Mouse (Mus musculus): ENCODE measurements around the gene Ppp1r10.
"Not testable (repeated sequence)": the region's sequence is repeated elsewhere in the genome, so short reads cannot be mapped to it uniquely, and the experiment has no call there.

The Ppp1r10 gene

DNA sequence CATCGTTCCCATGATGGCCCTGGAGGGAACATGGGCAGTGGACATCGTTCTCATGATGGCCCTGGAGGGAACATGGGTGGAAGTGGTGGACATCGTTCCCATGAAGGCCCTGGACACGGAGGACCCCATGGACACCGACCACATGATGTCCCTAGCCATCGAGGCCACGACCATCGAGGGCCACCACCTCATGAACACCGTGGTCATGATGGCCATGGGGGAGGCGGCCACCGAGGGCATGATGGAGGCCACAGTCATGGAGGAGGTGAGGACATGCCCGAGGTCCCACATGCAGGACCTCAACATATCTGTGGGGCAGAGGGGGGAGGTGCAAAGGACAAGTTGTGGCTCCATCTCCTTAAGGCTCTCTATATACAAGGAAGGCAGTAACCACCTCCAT is 14.4 kb downstream of the Ppp1r10 start:
- DNase-seq (ENCODE audit: low read depth) = no peak

DNA sequence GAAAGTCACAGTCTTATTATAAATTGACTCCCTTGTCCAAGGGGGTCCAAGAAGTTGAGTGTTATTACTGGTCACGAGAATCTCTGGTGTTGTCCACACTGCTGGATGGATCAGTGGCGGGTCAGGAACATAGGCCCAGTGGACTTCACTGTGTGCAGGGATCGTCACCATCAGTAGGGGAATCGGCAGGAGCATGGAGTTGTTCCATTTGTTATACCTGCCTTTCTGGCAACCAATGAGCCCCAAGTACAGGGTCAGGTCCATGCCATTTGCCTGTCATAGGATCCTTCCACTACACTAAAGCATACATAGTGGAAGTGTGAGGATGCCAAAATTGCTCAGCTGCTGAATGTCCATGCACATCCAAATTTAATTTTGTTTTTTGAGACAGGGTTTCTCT is 16.4 kb downstream of the Ppp1r10 start:
- no peak for DNase-seq (ENCODE audit: low read depth)

DNA sequence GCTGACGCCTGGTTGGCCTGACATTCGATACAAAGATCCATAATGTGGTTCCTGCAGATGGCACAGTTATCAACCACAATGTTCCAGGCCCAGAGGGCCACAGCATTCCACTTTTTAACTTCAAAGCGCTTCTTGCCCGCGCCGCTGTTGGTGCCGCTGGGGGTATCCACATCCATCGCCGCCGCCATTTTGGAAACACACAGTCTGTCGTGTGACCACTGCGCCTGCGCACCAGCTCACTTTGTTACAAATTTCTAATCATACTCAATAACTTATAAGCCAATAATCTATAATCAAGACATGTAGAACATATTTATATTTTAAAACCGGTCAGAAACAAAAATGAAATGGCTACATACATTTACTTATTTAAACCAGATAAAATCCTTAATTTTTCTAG is 19.5 kb downstream of the Ppp1r10 start:
- not testable (repeated sequence) for DNase-seq (ENCODE audit: low read depth)

DNA sequence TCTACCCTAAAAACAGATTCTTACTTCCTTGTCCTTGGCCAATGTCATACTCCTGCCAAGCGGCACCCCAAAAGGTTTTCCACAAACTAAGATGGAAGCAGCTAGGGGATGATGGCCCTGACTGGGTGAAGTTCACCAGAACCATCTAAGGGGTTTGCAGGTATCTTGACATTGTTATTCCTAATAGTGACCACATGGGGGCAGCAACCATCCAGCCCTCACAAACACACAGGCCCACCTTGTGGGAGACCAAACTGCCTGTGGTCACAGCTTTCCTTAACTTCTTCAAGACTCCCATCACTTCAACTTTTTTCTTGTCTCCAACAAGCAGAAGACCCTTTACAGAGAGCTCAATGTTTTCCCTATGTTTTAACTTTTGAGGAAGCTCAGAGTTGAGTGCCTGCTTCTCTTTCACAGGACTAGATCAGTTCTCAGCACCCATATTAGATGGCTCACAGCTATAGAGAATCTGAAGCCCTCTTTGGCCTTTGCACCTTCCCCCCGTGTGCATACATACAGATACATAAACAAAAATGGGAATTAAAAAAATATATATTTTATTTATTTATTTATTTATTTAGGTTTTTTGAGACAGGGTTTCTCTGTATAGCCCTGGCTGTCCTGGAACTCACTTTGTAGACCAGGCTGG is 21.6 kb downstream of the Ppp1r10 start:
- no peak for DNase-seq (ENCODE audit: low read depth)

DNA sequence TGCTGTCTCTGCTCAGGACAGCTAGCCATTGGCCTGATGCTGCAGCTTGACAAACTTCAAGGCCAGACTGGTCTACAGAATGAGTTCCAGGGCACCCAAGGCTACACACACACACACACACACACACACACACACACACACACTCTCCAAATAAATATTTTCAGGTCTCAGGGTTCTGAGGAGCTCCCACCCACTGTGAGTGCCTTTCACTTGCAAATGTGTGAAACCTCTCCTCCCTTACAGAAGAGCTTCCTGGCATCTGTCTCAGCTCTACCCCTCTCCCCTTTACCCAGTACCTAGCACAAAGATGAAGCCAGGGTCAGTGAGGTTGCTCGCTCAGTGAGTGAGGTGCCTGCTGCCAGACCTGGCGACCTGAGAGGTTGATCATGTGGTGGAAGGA is 22.9 kb downstream of the Ppp1r10 start:
- DNase-seq (ENCODE audit: low read depth) = no peak

DNA sequence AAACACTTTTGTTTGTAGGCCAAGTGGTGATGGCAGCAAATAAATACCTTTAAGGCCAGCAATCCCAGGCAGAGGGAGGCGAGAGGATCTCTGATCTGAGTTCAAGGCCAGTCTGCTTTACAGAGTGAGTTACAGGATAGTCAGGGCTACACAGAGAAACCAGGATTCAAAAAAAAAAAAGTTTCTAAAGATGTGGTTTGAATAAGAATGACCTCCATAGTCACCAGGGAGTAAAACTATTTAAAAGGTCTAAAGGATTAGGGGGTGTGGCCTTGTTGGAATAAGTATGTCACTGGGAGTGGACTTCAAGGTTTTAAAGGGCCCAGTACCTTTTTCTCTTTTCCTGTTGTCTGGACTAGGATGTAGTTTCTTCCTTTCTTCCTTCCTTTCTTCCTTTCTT is 23.7 kb downstream of the Ppp1r10 start:
- no peak for DNase-seq (ENCODE audit: low read depth)

DNA sequence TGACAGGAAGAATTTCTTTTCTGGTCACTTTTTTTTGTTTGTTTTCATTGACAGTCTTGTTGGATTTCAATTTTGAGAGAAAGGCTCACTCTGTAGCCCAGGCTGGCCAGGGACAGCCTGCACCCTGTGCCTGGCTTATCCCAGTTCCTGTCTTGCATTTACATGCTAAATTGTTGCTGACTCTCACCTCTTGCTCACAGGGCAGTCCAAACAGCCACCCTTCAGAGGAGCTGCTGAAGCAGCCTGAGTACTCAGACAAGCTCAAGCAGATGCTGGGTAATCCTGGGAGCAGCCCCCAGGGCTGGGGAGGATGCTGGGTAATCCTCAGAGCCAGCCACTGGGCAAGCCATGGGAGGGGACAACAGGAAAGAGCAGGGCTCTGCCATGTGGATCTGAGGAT is 34.7 kb downstream of the Ppp1r10 start:
- not testable (repeated sequence) for DNase-seq (ENCODE audit: low read depth)

DNA sequence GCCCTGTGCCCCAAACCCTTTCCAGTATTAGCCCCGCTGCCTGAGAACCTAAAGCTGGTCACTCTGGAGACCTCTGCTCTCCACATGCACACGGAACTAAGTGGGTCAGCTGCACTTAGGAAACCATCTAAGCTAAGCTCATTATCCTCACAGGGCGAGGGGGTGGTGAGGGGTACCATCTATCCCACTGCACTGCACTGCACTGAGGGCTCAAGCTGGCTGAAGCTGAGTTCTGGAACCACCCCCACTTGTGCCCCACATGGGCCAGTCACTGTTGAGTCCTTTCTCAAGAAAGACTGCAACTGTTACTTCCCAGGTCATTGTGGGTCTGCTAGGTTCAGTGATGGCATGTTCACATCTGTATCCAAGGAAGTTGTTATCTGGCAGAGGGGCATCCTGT is 36.3 kb downstream of the Ppp1r10 start:
- not testable (repeated sequence) for DNase-seq (ENCODE audit: low read depth)

DNA sequence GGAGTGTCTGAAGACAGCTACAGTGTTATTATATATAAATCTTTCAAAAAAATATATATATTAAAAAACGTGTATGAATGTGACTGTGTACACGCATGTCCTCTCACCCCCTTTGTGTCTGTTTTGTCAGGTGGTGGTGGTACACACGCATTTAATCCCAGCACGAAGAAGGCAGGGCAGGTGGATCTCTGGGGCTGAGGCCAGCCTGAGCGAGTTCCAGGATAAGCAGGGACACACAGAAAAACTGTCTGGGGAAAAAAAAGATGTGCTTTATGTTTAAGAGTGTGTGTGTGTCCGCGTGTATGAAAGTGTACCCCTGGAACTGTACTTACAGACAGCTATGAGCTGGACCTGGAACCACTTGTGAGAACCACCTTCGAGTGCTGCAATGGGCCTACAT is 38.4 kb downstream of the Ppp1r10 start:
- no peak for DNase-seq (ENCODE audit: low read depth)

DNA sequence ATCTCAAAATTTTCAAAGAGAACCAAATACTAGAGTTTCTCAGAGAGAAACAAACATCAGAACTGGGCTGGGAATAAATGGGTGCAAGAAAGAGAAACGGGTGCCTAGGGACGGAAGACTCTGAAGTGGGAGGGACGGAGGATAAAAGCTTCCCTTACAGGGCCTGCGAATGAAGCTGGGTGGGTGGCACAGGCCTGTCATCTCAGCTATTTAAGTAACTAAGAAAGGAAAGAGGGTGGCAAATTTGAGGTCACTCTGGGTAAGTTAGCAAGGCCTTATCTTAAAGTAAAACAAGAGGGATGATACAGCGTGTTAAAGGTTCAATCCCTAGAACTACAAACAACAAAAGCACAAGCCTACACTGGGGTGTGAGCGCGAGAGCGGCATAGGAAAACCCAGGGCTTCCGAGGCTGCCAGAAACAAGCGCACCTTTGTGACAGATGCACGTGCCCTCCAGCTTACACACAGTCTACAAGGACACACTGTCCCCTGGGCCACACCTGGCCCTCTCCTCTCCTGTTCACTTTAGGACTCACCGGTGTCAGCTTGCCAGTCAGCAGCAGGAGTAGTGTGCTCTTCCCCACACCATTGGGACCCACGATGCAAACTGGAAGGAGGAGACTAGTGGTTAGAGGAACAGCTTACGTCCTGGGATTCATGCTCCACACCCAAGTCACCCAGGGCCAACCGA is 42.4 kb downstream of the Ppp1r10 start:
- no peak for DNase-seq (ENCODE audit: low read depth)

DNA sequence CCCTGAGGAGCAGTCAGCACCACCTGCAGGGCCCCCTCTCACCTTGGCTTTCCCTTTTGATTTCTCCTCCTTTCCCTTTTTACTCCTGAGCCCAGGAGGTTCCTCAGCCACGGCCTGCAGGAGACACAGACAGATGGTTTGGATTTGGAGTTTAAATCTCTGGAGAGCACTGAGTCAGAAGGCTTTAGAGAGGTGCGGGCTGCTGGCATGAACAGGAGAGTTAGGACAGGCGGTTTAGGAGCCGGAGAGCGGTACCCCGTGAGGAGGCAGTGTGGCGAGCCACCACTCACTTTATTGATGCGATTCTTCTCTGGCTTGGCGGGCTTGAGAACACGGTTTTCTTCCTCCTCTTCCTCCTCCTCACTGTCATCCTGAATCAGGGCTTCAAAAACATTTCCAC is 47.0 kb downstream of the Ppp1r10 start:
- DNase-seq (ENCODE audit: low read depth) = no peak

DNA sequence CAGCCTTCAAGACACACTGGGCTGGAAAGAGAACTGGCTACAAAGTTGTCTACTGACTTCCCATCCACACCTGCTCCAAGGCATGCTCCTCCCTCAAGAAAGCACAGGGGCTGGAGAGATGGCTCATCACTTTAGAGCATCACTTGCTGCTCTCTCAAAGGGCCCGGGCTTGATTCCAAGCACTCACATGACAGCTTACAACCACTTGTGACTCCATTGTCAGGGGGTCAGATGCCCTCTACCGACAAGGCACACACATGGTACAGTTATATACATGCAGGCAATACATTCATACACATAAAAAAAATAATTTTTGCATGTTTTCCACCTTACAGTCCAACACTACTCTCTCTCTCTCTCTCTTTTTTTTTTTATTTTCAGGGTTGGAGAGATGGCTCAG is 51.4 kb downstream of the Ppp1r10 start:
- DNase-seq (ENCODE audit: low read depth) = no peak

DNA sequence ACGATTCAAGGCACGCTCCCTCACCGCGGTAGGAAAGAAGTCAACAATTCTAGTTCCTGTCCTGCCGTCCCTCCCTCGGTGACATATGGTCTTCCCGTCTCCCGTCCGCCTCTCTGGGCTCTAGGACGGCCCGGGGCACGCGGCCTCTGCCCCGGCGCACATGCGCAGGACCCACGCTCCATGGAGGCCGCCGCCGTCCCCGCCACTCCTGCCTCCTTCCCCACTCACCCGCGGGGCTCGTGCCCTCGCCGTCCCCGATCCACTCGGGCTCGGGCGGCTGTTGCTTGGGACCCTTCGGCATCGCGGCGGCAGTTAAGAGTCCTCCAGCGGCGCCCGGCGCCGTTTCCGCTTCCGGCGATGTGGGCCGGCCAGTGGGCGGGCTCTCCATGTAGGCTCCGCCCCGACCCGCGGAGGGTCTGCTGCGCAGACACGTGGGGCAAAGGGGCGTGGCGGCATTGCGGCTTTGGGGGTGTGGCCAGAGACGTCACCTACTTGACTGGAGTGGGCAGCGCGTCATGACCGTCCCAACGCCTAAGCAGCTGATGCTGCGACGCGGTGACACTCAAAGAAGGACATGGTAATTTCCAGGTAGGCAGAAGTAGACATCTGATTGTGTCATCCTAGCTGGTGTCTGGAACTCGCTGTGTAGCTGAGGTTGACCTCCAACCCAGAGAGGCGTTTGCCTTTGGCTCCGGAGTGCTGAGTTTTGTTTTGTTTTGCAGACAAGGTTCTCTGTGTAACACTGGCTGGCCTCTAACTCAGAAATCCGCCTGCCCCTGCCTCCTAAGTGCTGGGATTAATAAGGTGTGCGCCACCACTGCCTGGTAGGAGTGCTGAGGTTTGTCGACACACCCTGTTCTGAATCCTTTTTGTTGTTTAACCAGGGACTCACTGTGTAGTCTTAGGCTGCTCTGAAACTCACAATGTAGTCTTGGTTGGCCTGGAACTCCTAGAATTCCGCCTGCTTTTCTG is 53.5 kb downstream of the Ppp1r10 start, which contains the start of gene Abcf1:
TSS of gene Abcf1 (minus strand) at position 344 of the 972 bp plus-strand sequence.
- DNase-seq (ENCODE audit: low read depth) = peak; percentile 94

DNA sequence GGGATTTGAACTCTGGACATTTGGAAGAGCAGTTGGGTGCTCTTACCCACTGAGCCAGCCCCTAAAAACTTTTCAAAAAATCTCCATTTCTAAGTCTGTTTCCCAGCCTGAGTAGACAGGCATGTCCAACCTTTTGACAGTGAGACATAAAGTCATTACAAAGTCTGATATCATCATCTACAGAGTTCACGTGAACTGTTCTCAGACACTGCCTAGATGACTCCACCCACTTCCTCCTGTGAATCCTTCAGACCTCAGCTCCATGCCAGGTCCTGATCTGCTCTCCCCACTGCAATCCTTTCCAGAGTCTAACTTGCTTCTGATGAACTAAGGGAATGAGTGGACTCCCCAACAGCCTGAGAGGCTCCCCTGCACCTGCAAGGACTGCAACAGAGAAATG is 55.9 kb downstream of the Ppp1r10 start:
- DNase-seq (ENCODE audit: low read depth) = no peak

DNA sequence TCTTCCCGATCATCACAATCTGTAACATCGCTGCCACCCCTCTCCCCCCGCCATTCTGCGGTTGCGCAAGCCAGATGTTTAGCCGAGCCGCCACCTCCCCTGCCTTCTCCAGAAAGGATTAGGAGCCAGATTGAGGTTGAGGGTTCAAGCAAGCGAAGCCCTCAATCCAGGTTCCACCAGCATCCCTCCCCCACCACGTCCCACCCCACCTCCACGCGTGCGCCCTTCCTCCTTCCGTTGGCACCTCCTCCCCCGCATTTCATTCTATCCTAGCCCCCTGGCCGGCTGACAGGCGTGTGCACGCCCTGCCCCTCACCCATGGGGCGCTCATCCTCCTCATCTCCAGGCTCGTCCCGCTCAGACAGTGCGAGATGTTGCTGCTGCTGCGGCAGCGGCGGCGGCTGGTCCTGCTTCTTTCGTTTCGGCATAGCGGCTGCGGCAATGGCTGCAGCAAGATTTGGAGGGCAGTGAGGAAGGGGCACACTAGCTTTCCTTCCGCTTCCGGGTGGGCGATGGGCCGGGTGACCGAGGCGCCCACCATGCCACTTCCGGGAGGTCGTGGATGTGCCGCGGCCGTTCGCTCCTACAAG is 62.7 kb downstream of the Ppp1r10 start:
- DNase-seq (ENCODE audit: low read depth) = peak; percentile 66

DNA sequence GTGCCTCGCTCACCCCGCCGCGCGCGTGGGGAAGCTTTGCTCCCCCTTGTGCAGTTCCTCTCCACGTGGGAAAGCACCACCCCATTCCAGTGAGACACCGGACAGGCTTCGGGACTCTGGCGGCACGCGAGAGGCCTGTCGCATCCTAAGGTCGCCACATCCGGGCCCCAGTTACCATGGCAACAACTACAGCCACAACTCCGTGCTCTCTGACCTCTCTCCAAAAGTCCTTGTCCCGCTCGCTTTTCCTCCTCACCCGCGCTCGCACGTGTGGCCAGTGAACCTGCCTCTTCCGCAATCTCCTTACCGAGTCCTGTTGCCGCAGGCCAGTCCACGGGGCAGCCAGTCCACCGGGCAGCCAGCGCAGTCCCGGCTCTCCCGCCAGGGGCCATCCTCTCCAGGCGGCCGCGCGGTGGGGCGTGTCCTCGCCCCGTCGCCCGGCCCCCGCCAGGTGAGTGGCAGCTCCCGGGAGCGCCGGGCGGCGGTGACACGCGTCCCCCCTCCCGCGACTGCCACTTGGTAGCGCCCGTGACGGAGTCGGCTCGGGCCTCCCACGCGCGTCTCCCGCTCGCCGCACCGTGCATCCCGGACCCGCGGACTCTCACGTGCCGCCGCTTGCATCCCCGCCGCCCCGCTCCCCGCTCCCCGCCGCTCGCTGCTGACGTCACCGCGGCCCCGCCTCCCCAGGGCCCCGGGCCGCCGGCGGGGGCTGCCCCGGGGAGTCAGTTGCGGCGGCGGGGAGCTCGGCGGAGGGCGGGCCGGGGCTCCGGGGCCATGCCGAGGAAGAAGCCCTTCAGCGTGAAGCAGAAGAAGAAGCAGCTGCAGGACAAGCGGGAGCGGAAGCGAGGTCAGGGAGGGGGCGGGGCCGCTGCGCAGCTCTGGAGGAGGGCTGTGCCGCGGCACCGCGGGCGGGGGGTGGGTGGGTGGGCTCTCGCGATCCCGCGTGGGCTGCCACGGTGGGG is 63.4 kb downstream of the Ppp1r10 start, which contains the start of the genes Gnl1 and Prr3:
TSS of gene Gnl1 (plus strand) at position 451 of the 962 bp plus-strand sequence.
TSS of gene Prr3 (minus strand) at position 836 of the 962 bp plus-strand sequence.
- DNase-seq (ENCODE audit: low read depth) = peak; percentile 80

DNA sequence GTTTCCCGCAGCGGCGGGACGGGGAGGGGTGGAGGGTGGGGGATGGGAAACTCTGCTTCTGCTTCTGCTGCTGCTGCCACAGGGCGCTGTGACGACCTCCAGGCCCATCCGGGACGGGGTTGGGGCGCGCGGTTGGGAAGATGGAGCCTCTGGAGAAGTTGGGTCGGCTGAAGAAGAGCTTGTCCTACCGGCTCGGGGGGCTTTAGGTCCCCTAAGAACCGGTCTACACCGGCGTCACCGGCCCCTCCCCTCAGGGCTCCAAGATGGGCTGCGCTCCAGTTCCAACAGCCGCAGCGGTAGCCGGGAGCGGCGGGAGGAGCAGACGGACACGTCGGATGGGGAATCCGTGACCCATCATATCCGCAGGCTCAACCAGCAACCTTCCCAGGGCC is 64.1 kb downstream of the Ppp1r10 start:
- no peak for DNase-seq (ENCODE audit: low read depth)

DNA sequence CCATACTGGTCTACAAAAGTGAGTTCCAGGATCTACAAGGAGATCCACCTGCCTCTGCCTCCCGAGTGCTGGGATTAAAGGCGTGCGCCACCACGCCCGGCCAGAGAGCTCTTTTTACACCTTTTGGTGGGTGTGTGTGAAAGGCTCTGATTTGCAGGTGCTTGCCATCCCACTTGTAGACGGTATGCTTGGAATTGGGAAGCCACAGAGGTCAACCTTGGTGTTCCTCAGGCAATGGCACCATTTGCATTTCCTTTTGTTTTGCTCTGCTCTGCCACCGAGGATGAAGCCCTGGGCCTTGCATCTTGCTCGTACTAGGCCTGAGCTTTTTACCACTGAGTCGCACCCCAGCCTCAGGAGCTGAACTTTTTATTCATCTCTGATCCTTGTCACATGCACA is 65.5 kb downstream of the Ppp1r10 start:
- DNase-seq (ENCODE audit: low read depth) = no peak
